Mouse (Mus musculus) right cerebral cortex, adult 2 months (tissue): ENCODE measurements around the gene Gm14226.
A peak's percentile ranks its signal among the peaks of the same experiment; 100 is the strongest.
"Not testable (repeated sequence)": the region's sequence is repeated elsewhere in the genome, so short reads cannot be mapped to it uniquely, and the experiment has no call there.

Experiments used
- DNase-seq, 2 experiments: peaks; one replicate each; pipeline ENCODE4 v3.0.0; 2021 to 2022; ENCODE audit warnings: low spot score in 2 of 2

The Gm14226 gene

GRCm38 (mm10) chr2:155018251-155018755, at the start of gene Gm14226:
Gene Gm14226 (plus strand): TSS chr2:155018266.
- not testable (repeated sequence) for DNase-seq

- not testable (repeated sequence) for DNase-seq
These were observed 48.2 kb upstream of the Gm14226 start for GRCm38 (mm10) chr2:154969740-154970397.

- peak; percentile 5 to 21 for DNase-seq
These were observed 46.0 kb upstream of the Gm14226 start for GRCm38 (mm10) chr2:154971919-154972692.

- no peak for DNase-seq
These were observed 45.1 kb upstream of the Gm14226 start for GRCm38 (mm10) chr2:154972981-154973380.

- DNase-seq: no peak
These were observed 31.5 kb upstream of the Gm14226 start for GRCm38 (mm10) chr2:154986609-154987008.

GRCm38 (mm10) chr2:154991411-154991810, 26.7 kb upstream of the Gm14226 start:
- no peak for DNase-seq

- DNase-seq: no peak
These were observed 26.0 kb upstream of the Gm14226 start for GRCm38 (mm10) chr2:154992083-154992482.

GRCm38 (mm10) chr2:155005491-155005890, 12.6 kb upstream of the Gm14226 start:
- no peak for DNase-seq

GRCm38 (mm10) chr2:155011086-155011656, 6.9 kb upstream of the Gm14226 start:
- DNase-seq: no peak

GRCm38 (mm10) chr2:155012991-155013390, 5.1 kb upstream of the Gm14226 start:
- DNase-seq: no peak

GRCm38 (mm10) chr2:155016751-155017150, 1.3 kb upstream of the Gm14226 start:
- not testable (repeated sequence) for DNase-seq

- DNase-seq: peak; percentile 45 to 70
These were observed 936 bp downstream of the Gm14226 start for GRCm38 (mm10) chr2:155018762-155019641.

- DNase-seq: peak; percentile 93
These were observed 1.6 kb downstream of the Gm14226 start for GRCm38 (mm10) chr2:155019673-155020072.

GRCm38 (mm10) chr2:155020247-155020826, 2.3 kb downstream of the Gm14226 start:
- DNase-seq: not testable (repeated sequence)

GRCm38 (mm10) chr2:155030831-155031230, 12.8 kb downstream of the Gm14226 start:
- no peak for DNase-seq

GRCm38 (mm10) chr2:155032938-155033710, 15.1 kb downstream of the Gm14226 start:
- DNase-seq: no peak

GRCm38 (mm10) chr2:155039956-155040355, 21.9 kb downstream of the Gm14226 start:
- DNase-seq: no peak

- DNase-seq: no peak
These were observed 26.5 kb downstream of the Gm14226 start for GRCm38 (mm10) chr2:155044542-155044941.

GRCm38 (mm10) chr2:155045075-155045474, 27.0 kb downstream of the Gm14226 start:
- no peak for DNase-seq

GRCm38 (mm10) chr2:155046803-155047202, 28.7 kb downstream of the Gm14226 start:
- DNase-seq: no peak
